Mouse (Mus musculus) embryonic facial prominence, embryonic 14.5 days (tissue): Measurements from ENCODE around the gene AC124108.1. TPM values are rescaled to one million over a fixed set of nuclear protein-coding genes. Genes with fewer than 3 reads are reported as not detected.

Experiments used
- ATAC-seq: fragments of 200-750 bp; cut with Nextera tagmentation; 2 replicates; pipeline ENCODE4 v1.8.0; 2017; ENCODE audit warnings: low read depth, moderate number of reproducible peaks, moderate TSS enrichment
- DNase-seq: peaks from one replicate; pipeline ENCODE4 v3.0.0-alpha.2; 2015; ENCODE audit warnings: low spot score
- H3K27ac ChIP-seq: fragments of 300-500 bp; sonication (generic); replicated peaks from 2 replicates; pipeline ENCODE4 v1.5.1; 2014; ENCODE audit warnings: low read depth, mild to moderate bottlenecking, low read length, moderate library complexity
- H3K27me3 ChIP-seq: fragments of 300-500 bp; sonication (generic); replicated peaks from 2 replicates; pipeline ENCODE4 v1.6.1; 2014; ENCODE audit warnings: low read length; ENCODE audit not compliant: control insufficient read depth, insufficient read depth
- H3K36me3 ChIP-seq: fragments of 300-500 bp; sonication (generic); 2 replicates; pipeline ENCODE4 v1.6.1; 2014; ENCODE audit warnings: low read length, mixed read lengths; ENCODE audit not compliant: control insufficient read depth, insufficient read depth
- H3K4me1 ChIP-seq: fragments of 300-500 bp; sonication (generic); 2 replicates; pipeline ENCODE4 v1.6.1; 2014; ENCODE audit warnings: antibody characterized with exemption, low read length; ENCODE audit not compliant: control insufficient read depth, insufficient read depth
- H3K4me2 ChIP-seq: fragments of 300-500 bp; sonication (generic); 2 replicates; pipeline ENCODE4 v1.6.1; 2014; ENCODE audit warnings: low read depth, mild to moderate bottlenecking, low read length, moderate library complexity, mixed read lengths
- H3K4me3 ChIP-seq: fragments of 300-500 bp; sonication (generic); 2 replicates; pipeline ENCODE4 v1.5.1; 2014; ENCODE audit warnings: low read depth, mild to moderate bottlenecking, low read length
- H3K9ac ChIP-seq: fragments of 300-500 bp; sonication (generic); 2 replicates; pipeline ENCODE4 v1.6.1; 2014; ENCODE audit warnings: low read depth, mild to moderate bottlenecking, low read length, moderate library complexity, mixed read lengths
- H3K9me3 ChIP-seq: fragments of 300-500 bp; sonication (generic); 2 replicates; pipeline ENCODE4 v1.6.1; 2016; ENCODE audit warnings: low read length; ENCODE audit not compliant: control insufficient read depth
- WGBS: fragments of 180-500 bp; shearing (Covaris S2); extraction: QIAGEN DNeasy Blood & Tissue Kit; methylation state at CpG from one replicate; pipeline ENCODE4 v1.1.7; 2014; 5-methylcytosine and 5-hydroxymethylcytosine counted together
- polyA plus RNA-seq: library from polyadenylated mRNA; unstranded; fragments of >200 nt; fragmentation: Nextera tagmentation; extraction: Ambion mirVana; gene quantifications from 2 replicates; pipeline ENCODE4 v1.2.1, GENCODE M21; 2014

AC124108.1 gene
- polyA plus RNA-seq: 0.34 and 0.71 TPM in 2 replicates

GRCm38 (mm10) chr1:132191093-132191785 is at the start of gene AC124108.1, which contains the start of gene Lemd1:
AC124108.1 (plus strand) TSS chr1:132191457.
Lemd1 (plus strand) TSS chr1:132191431.
- under 1% methylated on average over 25 of the region's 34 CpGs for WGBS
- peaks cover 72% of the 10 kb centered on the region for H3K27me3 ChIP-seq

GRCm38 (mm10) chr1:132141753-132142152 is 49.5 kb upstream of the AC124108.1 start:
- no peak for DNase-seq
- no peak for ATAC-seq

More at GRCm38 (mm10) chr1:132191093-132191785, at the start of gene AC124108.1, which contains the start of gene Lemd1:
- DNase-seq: no peak
- peaks cover 23% of the 10 kb centered on the region for H3K4me1 ChIP-seq
- H3K9me3 ChIP-seq: no peaks in the 10 kb centered on the region
- H3K36me3 ChIP-seq: no peaks in the 10 kb centered on the region
- peak within 1 kb of the TSS; percentile 96 for H3K4me2 ChIP-seq
- peak within 1 kb of the TSS; percentile 67 for H3K9ac ChIP-seq
- H3K27ac ChIP-seq: no peak within 1 kb of the TSS; the same call in 1 of the 2 replicates
- no peak for ATAC-seq
- peak within 1 kb of the TSS; percentile 62 for H3K4me3 ChIP-seq

GRCm38 (mm10) chr1:132143079-132143478 is 48.2 kb upstream of the AC124108.1 start:
- WGBS: 84% methylated on average over 5 of the region's 5 CpGs
- H3K4me2 ChIP-seq: no peak overlapping the region
- H3K9ac ChIP-seq: no peak overlapping the region
- peaks cover 2% of the 10 kb centered on the region; the same call in 1 of the 2 replicates for H3K27me3 ChIP-seq
- 0 out of 2 replicates have a peak, but pooled peaks cover 6% of the 10 kb centered on the region for H3K4me1 ChIP-seq
- H3K27ac ChIP-seq: no peak overlapping the region
- DNase-seq: no peak
- ATAC-seq: no peak
- no peak overlapping the region for H3K4me3 ChIP-seq
- no peaks in the 10 kb centered on the region for H3K9me3 ChIP-seq
- no peaks in the 10 kb centered on the region for H3K36me3 ChIP-seq

More at GRCm38 (mm10) chr1:132141753-132142152, 49.5 kb upstream of the AC124108.1 start:
- Histone ChIP-seq H3K4me3 (no peak overlapping the region), H3K9ac (no peak overlapping the region), H3K9me3 (no peaks in the 10 kb centered on the region), H3K4me1 (0 out of 2 replicates have a peak, but pooled peaks cover 6% of the 10 kb centered on the region), H3K4me2 (no peak overlapping the region), H3K27ac (no peak overlapping the region), H3K27me3 (peaks cover 2% of the 10 kb centered on the region; the same call in 1 of the 2 replicates), H3K36me3 (no peaks in the 10 kb centered on the region)
- 30% methylated on average over 13 of the region's 13 CpGs for WGBS

- no peak overlapping the region for H3K4me3 ChIP-seq
- 47% methylated on average over 4 of the region's 4 CpGs for WGBS
- peaks cover 2% of the 10 kb centered on the region; the same call in 1 of the 2 replicates for H3K27me3 ChIP-seq
- 0 out of 2 replicates have a peak, but pooled peaks cover 4% of the 10 kb centered on the region for H3K4me1 ChIP-seq
- H3K9me3 ChIP-seq: no peaks in the 10 kb centered on the region
- H3K27ac ChIP-seq: no peak overlapping the region
- no peak overlapping the region for H3K9ac ChIP-seq
- DNase-seq: no peak
- ATAC-seq: no peak
- H3K36me3 ChIP-seq: no peaks in the 10 kb centered on the region
- no peak overlapping the region for H3K4me2 ChIP-seq
Observed at GRCm38 (mm10) chr1:132143730-132144129, 47.5 kb upstream of the AC124108.1 start.

GRCm38 (mm10) chr1:132144223-132144622 is 47.0 kb upstream of the AC124108.1 start:
- DNase-seq (no peak), ATAC-seq (peak; percentile 31; the same call in 1 of the 2 replicates)
- no peaks in the 10 kb centered on the region for H3K36me3 ChIP-seq

GRCm38 (mm10) chr1:132144837-132145236 is 46.4 kb upstream of the AC124108.1 start:
- Histone ChIP-seq H3K9ac (no peak overlapping the region), H3K27ac (no peak overlapping the region), H3K4me1 (no peaks in the 10 kb centered on the region), H3K9me3 (no peaks in the 10 kb centered on the region), H3K27me3 (0 out of 2 replicates have a peak, but pooled peaks cover 2% of the 10 kb centered on the region), H3K4me2 (no peak overlapping the region), H3K4me3 (no peak overlapping the region), H3K36me3 (no peaks in the 10 kb centered on the region)
- ATAC-seq (no peak), DNase-seq (no peak)
- WGBS: 68% methylated on average over 3 of the region's 3 CpGs

More at GRCm38 (mm10) chr1:132144223-132144622, 47.0 kb upstream of the AC124108.1 start:
- Histone ChIP-seq H3K9me3 (no peaks in the 10 kb centered on the region), H3K27me3 (0 out of 2 replicates have a peak, but pooled peaks cover 2% of the 10 kb centered on the region), H3K4me1 (no peaks in the 10 kb centered on the region), H3K27ac (no peak overlapping the region), H3K4me3 (no peak overlapping the region), H3K4me2 (no peak overlapping the region), H3K9ac (no peak overlapping the region)
- WGBS: 40% methylated on average over 2 of the region's 2 CpGs

- WGBS: 89% methylated on average over 8 of the region's 8 CpGs
- ATAC-seq (no peak), DNase-seq (no peak)
- Histone ChIP-seq H3K4me2 (no peak overlapping the region), H3K27ac (no peak overlapping the region), H3K9ac (no peak overlapping the region), H3K36me3 (no peaks in the 10 kb centered on the region), H3K9me3 (no peaks in the 10 kb centered on the region), H3K4me3 (no peak overlapping the region), H3K4me1 (no peaks in the 10 kb centered on the region), H3K27me3 (0 out of 2 replicates have a peak, but pooled peaks cover 2% of the 10 kb centered on the region)
Observed at GRCm38 (mm10) chr1:132145973-132146685, 45.1 kb upstream of the AC124108.1 start.

GRCm38 (mm10) chr1:132149410-132149809 is 41.8 kb upstream of the AC124108.1 start:
- Histone ChIP-seq H3K4me1 (no peaks in the 10 kb centered on the region), H3K4me2 (no peak overlapping the region), H3K27me3 (no peaks in the 10 kb centered on the region), H3K36me3 (no peaks in the 10 kb centered on the region), H3K9me3 (no peaks in the 10 kb centered on the region), H3K9ac (no peak overlapping the region), H3K4me3 (no peak overlapping the region), H3K27ac (no peak overlapping the region)
- DNase-seq: no peak
- ATAC-seq: no peak
- 50% methylated on average over 2 of the region's 2 CpGs for WGBS
